Mouse (Mus musculus): ENCODE measurements around the gene Man1c1. TPM values are rescaled to one million over a fixed set of nuclear protein-coding genes. Genes with fewer than 3 reads are reported as not detected.

The Man1c1 gene
- polyA plus RNA-seq, 1 experiment from 2014 or later: 5.6 TPM

DNA sequence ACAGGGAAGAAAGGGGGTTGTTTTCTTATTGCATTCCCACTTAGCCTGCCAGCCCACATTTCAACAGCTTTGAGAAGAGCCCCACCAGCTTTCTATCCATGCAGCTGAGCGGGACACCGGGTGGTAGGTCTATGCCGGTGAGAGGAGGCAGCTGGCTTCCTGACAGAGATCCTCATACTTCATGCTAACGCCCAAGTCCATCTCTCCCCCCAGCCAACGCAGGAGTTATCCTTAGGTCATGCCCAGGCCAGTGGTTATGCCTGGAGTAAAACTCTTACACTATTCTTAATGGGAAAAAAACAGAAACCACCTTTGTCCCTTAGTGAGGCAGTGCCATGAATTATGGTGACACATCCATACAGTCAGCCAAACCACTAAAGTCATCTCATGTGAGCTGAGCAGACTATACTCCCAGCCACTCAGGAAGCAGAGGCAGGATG, 66.0 kb downstream of the Man1c1 start:
- WGBS: 35% methylated on average over 5 of the region's 5 CpGs
- Histone ChIP-seq H3K4me1 (ENCODE audit: control insufficient read depth, insufficient read depth, low read length) (peaks cover 10% of the 10 kb centered on the region; the same call in 1 of the 2 replicates), H3K9ac (replicated peaks; ENCODE audit: low read depth, low read length) (no peak overlapping the region), H3K27ac (ENCODE audit: low read depth, low read length) (no peak overlapping the region), H3K4me2 (ENCODE audit: low read depth, low read length) (no peak overlapping the region), H3K9me3 (ENCODE audit: control insufficient read depth, low read length) (no peaks in the 10 kb centered on the region), H3K4me3 (ENCODE audit: low read depth, low read length) (no peak overlapping the region), H3K27me3 (ENCODE audit: control insufficient read depth, insufficient read depth, low read length) (no peaks in the 10 kb centered on the region), H3K36me3 (ENCODE audit: control insufficient read depth, insufficient read depth, low read length) (no peaks in the 10 kb centered on the region)
- no peak for ATAC-seq (ENCODE audit: low read depth)

DNA sequence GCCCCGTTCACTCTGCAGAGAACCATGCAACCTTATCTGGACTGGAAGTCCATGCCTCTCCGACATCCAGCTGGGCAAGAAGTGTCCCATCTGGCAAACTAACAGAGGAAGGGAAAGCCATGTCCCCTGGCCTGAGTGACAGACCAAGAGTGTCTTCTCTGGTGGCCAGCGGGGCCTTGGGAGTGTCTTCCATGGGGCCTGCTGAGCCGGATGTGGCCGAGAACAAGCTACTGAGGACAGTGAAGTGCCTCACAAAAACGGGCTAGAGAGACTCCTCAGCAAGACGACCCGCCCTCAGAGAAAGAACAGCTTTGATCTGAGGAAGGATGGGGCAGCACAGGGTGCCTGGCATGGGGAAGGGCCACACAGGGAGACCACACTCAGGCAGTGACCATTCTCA, 67.7 kb downstream of the Man1c1 start:
- Histone ChIP-seq H3K9ac (replicated peaks; ENCODE audit: low read depth, low read length) (no peak overlapping the region), H3K4me2 (ENCODE audit: low read depth, low read length) (no peak overlapping the region), H3K9me3 (ENCODE audit: control insufficient read depth, low read length) (no peaks in the 10 kb centered on the region), H3K36me3 (ENCODE audit: control insufficient read depth, insufficient read depth, low read length) (no peaks in the 10 kb centered on the region), H3K27me3 (ENCODE audit: control insufficient read depth, insufficient read depth, low read length) (no peaks in the 10 kb centered on the region), H3K27ac (ENCODE audit: low read depth, low read length) (no peak overlapping the region), H3K4me1 (ENCODE audit: control insufficient read depth, insufficient read depth, low read length) (peaks cover 26% of the 10 kb centered on the region), H3K4me3 (ENCODE audit: low read depth, low read length) (no peak overlapping the region)
- WGBS: 54% methylated on average over 8 of the region's 8 CpGs
- ATAC-seq (ENCODE audit: low read depth): no peak

DNA sequence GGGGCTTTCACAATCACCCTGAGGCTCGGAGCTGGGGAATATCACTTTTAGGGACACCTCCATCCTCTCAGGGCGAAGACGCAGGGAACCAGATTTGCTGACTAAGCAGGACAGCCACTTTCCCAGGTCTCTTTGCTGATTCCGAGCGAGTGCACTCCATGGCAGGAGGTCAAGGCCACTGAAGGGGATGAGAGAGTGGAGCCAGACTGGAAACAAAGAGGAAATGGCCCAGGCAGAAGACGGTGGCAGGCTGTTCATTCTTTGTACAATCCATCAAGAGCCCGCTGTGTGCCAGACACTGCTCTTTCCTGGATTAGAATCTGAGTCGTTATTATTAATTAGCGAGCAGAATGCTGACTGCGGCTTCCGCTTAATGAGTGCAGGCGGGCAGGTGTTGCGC, 70.1 kb downstream of the Man1c1 start:
- H3K36me3 ChIP-seq (ENCODE audit: control insufficient read depth, insufficient read depth, low read length): no peaks in the 10 kb centered on the region
- 0 out of 2 replicates have a peak, but pooled peaks have one; percentile 16 for ATAC-seq (ENCODE audit: low read depth)
- no peak overlapping the region for H3K4me3 ChIP-seq (ENCODE audit: low read depth, low read length)
- H3K4me2 ChIP-seq (ENCODE audit: low read depth, low read length): no peak overlapping the region
- H3K4me1 ChIP-seq (ENCODE audit: control insufficient read depth, insufficient read depth, low read length): peaks cover 28% of the 10 kb centered on the region
- 23% methylated on average over 13 of the region's 13 CpGs for WGBS
- peak overlapping the region; percentile 69; the same call in 1 of the 2 replicates for H3K27ac ChIP-seq (ENCODE audit: low read depth, low read length)
- no peaks in the 10 kb centered on the region for H3K9me3 ChIP-seq (ENCODE audit: control insufficient read depth, low read length)
- no peaks in the 10 kb centered on the region for H3K27me3 ChIP-seq (ENCODE audit: control insufficient read depth, insufficient read depth, low read length)
- no peak overlapping the region for H3K9ac ChIP-seq (replicated peaks; ENCODE audit: low read depth, low read length)

DNA sequence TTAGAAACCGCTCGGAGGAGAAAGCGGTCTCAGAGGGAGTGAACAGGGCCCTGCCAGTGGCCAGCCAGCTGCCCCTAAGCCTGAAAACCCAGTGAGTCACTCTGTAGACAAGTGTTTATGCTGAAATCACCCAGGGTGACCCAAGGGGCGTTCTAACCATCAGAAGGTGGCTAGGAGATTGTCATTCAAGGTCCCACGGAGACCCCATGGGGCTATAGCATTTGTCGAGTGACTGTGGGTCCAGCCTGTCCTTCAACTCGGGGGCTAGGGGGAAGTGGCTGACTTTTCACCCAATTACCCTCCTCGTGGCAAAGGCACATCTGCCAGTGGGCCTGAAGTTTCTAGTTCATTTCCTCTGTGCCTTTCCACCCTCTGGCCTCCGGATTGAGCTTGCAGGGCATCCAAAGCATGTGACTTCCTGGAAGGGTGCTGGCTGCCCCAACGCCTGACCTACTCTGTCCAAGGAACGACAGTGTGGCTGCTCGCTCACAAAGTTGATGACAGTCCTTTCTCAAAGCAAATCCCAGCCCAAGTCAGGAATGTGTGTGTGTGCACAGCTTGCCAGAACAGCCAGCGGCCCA, 71.9 kb downstream of the Man1c1 start:
- no peak overlapping the region for H3K9ac ChIP-seq (replicated peaks; ENCODE audit: low read depth, low read length)

DNA sequence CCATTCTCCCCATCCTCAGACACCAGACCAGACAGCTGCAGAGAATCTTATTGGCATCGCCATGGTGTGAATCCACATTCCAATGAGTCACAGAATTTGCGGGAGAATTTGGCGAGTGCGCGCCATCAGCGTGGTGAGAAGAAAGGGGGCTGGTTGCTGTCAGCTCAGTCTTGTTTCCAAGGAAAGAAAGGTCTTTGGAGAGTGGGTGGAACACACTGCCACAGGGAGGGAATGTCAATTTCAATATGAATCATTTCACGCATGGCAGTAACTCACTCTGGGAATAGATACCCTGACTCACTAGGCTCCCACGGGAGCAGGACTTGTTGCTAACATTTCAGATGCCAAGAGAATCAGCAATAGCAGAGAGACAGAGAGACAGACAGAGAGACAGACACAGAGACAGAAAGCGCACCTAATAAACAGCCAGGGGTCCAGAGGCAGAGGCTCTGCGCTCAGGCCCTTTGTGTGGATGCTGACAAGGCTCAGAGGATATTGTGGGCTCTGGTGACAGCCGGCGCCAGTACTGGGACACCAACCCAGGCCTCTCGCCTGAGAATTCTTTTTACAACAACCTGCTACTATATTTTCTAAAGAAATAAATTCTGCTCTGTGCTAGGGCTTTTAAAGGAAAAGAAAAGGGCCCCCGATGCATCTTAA, 72.5 kb downstream of the Man1c1 start:
- Histone ChIP-seq H3K4me3 (ENCODE audit: low read depth, low read length) (no peak overlapping the region), H3K4me1 (ENCODE audit: control insufficient read depth, insufficient read depth, low read length) (peaks cover 36% of the 10 kb centered on the region), H3K9ac (replicated peaks; ENCODE audit: low read depth, low read length) (no peak overlapping the region), H3K4me2 (ENCODE audit: low read depth, low read length) (no peak overlapping the region), H3K9me3 (ENCODE audit: control insufficient read depth, low read length) (no peaks in the 10 kb centered on the region), H3K36me3 (ENCODE audit: control insufficient read depth, insufficient read depth, low read length) (no peaks in the 10 kb centered on the region), H3K27me3 (ENCODE audit: control insufficient read depth, insufficient read depth, low read length) (no peaks in the 10 kb centered on the region), H3K27ac (ENCODE audit: low read depth, low read length) (peak overlapping the region; percentile 71)
- ATAC-seq (ENCODE audit: low read depth): no peak
- 24% methylated on average over 14 of the region's 14 CpGs for WGBS

More for the DNA sequence above, 71.9 kb downstream of the Man1c1 start:
- H3K4me2 ChIP-seq (ENCODE audit: low read depth, low read length): no peak overlapping the region
- peak overlapping the region; percentile 71 for H3K27ac ChIP-seq (ENCODE audit: low read depth, low read length)
- H3K4me3 ChIP-seq (ENCODE audit: low read depth, low read length): no peak overlapping the region
- ATAC-seq (ENCODE audit: low read depth): no peak
- H3K36me3 ChIP-seq (ENCODE audit: control insufficient read depth, insufficient read depth, low read length): no peaks in the 10 kb centered on the region
- H3K27me3 ChIP-seq (ENCODE audit: control insufficient read depth, insufficient read depth, low read length): no peaks in the 10 kb centered on the region
- peaks cover 36% of the 10 kb centered on the region for H3K4me1 ChIP-seq (ENCODE audit: control insufficient read depth, insufficient read depth, low read length)
- 24% methylated on average over 13 of the region's 13 CpGs for WGBS
- H3K9me3 ChIP-seq (ENCODE audit: control insufficient read depth, low read length): no peaks in the 10 kb centered on the region

DNA sequence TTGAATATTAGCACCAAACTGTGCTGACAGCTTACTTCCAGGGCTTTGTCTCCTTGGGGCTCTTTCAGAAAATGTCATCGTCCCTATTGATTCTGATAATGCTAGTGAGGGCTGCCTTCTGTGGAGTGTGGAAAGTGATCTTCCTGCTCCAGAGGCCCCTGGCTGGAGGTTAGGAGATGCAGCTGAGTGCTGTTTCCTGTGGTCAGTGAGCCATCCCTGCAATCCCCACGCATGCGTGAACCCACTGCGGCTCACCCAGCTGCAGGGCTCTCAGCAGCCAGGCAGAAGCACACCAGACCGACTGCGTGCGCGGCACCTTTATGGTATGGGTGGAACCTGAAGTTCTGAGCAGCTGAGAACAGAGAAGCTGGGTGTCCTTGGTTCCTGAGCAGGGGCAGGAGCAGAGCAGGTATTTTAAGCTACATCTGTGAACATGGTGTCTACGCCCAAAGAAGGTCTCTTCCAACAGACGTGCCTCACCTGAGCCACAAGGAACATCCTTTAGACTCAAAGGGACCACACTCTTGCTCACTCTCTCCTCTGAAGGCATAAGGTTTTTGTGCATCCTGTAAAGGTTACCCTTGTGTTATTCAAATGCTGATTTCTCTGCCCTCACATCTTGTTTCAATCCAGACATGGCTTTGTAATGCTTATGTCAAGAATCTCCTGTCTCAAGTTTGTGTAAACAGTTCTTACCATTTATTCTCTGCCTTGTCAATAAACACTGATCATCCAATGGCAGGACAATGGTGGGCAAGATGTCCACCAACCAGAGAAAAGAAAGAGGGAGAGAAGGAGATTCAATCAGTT, 75.3 kb downstream of the Man1c1 start:
- WGBS: 76% methylated on average over 10 of the region's 10 CpGs
- ATAC-seq (ENCODE audit: low read depth): no peak
- Histone ChIP-seq H3K4me3 (ENCODE audit: low read depth, low read length) (no peak overlapping the region), H3K27me3 (ENCODE audit: control insufficient read depth, insufficient read depth, low read length) (no peaks in the 10 kb centered on the region), H3K9me3 (ENCODE audit: control insufficient read depth, low read length) (no peaks in the 10 kb centered on the region), H3K4me2 (ENCODE audit: low read depth, low read length) (no peak overlapping the region), H3K27ac (ENCODE audit: low read depth, low read length) (no peak overlapping the region), H3K36me3 (ENCODE audit: control insufficient read depth, insufficient read depth, low read length) (no peaks in the 10 kb centered on the region), H3K9ac (replicated peaks; ENCODE audit: low read depth, low read length) (no peak overlapping the region), H3K4me1 (ENCODE audit: control insufficient read depth, insufficient read depth, low read length) (peaks cover 34% of the 10 kb centered on the region)

DNA sequence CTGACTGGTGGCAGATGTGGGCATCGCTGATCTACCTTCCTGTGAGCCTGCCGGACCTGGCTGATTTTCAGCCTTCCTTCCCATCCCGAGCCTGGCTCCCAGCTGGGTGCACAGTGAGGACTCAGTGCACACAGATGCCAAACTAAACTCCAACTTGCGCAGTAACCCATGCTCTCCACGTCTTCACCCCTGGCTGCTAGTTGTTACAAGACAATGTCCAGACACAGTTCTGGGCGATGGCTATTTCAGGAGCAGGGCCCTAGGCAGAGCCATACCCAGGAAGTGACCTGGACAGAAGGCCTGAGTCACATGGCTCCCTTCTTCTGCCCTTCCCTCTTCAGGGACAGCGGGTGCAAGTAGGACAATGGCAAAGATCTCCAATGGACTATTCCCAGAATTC, 76.0 kb downstream of the Man1c1 start:
- H3K9ac ChIP-seq (replicated peaks; ENCODE audit: low read depth, low read length): no peak overlapping the region
- no peak overlapping the region for H3K4me3 ChIP-seq (ENCODE audit: low read depth, low read length)
- H3K27ac ChIP-seq (ENCODE audit: low read depth, low read length): no peak overlapping the region
- no peak overlapping the region for H3K4me2 ChIP-seq (ENCODE audit: low read depth, low read length)
- 74% methylated on average over 7 of the region's 7 CpGs for WGBS
- no peaks in the 10 kb centered on the region for H3K36me3 ChIP-seq (ENCODE audit: control insufficient read depth, insufficient read depth, low read length)
- peaks cover 28% of the 10 kb centered on the region for H3K4me1 ChIP-seq (ENCODE audit: control insufficient read depth, insufficient read depth, low read length)
- H3K9me3 ChIP-seq (ENCODE audit: control insufficient read depth, low read length): no peaks in the 10 kb centered on the region
- no peaks in the 10 kb centered on the region for H3K27me3 ChIP-seq (ENCODE audit: control insufficient read depth, insufficient read depth, low read length)
- ATAC-seq (ENCODE audit: low read depth): no peak

DNA sequence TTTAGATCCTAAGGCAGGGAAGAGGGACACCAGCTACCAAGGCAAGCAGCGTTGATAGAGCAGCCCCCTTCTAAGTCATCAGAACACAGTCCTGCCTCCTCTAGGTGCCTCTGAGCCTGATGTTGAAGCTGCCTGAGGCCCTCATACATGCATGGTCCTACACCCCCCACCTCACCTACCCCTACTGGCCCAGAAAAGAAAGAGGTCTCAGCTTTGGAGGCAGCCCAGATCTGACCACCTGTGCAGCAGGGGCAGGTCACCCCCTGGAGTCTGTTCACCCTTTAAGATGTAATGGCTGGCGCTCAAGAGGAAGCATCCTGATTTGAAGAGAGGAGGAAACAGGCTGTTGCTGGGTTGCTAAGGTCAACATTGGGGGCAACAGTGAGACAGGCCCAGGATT, 77.2 kb downstream of the Man1c1 start:
- no peak overlapping the region for H3K4me3 ChIP-seq (ENCODE audit: low read depth, low read length)
- 80% methylated on average over 2 of the region's 2 CpGs for WGBS

DNA sequence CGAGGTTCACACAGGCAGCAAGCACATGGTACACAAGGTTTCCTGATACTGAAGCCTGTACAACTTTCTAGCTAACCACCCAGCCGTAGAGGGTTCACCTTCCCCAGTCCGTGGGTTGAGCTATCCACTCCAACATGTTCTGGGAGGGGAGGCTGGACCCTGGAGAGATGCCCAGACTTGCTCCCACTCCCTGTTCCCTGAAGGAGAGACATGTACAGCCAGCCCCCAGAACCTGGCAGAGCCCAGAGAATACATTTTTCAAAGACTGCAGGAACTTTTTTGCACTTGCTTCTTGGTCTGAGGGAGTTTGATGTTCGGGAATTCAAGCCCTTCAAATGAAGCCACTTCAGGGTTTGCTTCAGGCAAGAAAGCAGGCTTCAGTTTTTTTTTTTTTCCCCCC, 77.7 kb downstream of the Man1c1 start:
- no peak overlapping the region for H3K27ac ChIP-seq (ENCODE audit: low read depth, low read length)
- ATAC-seq (ENCODE audit: low read depth): no peak
- H3K4me1 ChIP-seq (ENCODE audit: control insufficient read depth, insufficient read depth, low read length): peaks cover 12% of the 10 kb centered on the region; the same call in 1 of the 2 replicates
- 88% methylated on average over 4 of the region's 4 CpGs for whole genome bisulfite sequencing
- no peak overlapping the region for H3K9ac ChIP-seq (replicated peaks; ENCODE audit: low read depth, low read length)
- H3K4me3 ChIP-seq (ENCODE audit: low read depth, low read length): no peak overlapping the region
- no peaks in the 10 kb centered on the region for H3K27me3 ChIP-seq (ENCODE audit: control insufficient read depth, insufficient read depth, low read length)
- H3K4me2 ChIP-seq (ENCODE audit: low read depth, low read length): no peak overlapping the region
- no peaks in the 10 kb centered on the region for H3K9me3 ChIP-seq (ENCODE audit: control insufficient read depth, low read length)
- no peaks in the 10 kb centered on the region for H3K36me3 ChIP-seq (ENCODE audit: control insufficient read depth, insufficient read depth, low read length)

More for the DNA sequence above, 77.2 kb downstream of the Man1c1 start:
- H3K36me3 ChIP-seq (ENCODE audit: control insufficient read depth, insufficient read depth, low read length): no peaks in the 10 kb centered on the region
- H3K27me3 ChIP-seq (ENCODE audit: control insufficient read depth, insufficient read depth, low read length): no peaks in the 10 kb centered on the region
- H3K4me1 ChIP-seq (ENCODE audit: control insufficient read depth, insufficient read depth, low read length): peaks cover 18% of the 10 kb centered on the region; the same call in 1 of the 2 replicates
- no peak for ATAC-seq (ENCODE audit: low read depth)
- no peak overlapping the region for H3K4me2 ChIP-seq (ENCODE audit: low read depth, low read length)
- no peak overlapping the region for H3K27ac ChIP-seq (ENCODE audit: low read depth, low read length)
- H3K9ac ChIP-seq (replicated peaks; ENCODE audit: low read depth, low read length): no peak overlapping the region
- no peaks in the 10 kb centered on the region for H3K9me3 ChIP-seq (ENCODE audit: control insufficient read depth, low read length)

All from neural tube, embryonic 14.5 days (tissue).